Mouse (Mus musculus) spleen, adult 2 months (tissue): ENCODE results near the gene Btla.

Experiments
- CTCF ChIP-seq: fragments of 200-500 bp; IDR thresholded peaks from 2 replicates; pipeline ENCODE4 v1.5.1; 2011; ENCODE audit warnings: mild to moderate bottlenecking, inconsistent platforms; ENCODE audit not compliant: insufficient read depth, insufficient read length, insufficient replicate concordance; ENCODE audit errors: extremely low read depth
- POLR2A ChIP-seq: fragments of 200-500 bp; IDR thresholded peaks from 2 replicates; pipeline ENCODE4 v1.6.1; 2011; ENCODE audit warnings: low read depth, low read length, inconsistent platforms

- TF ChIP-seq CTCF (no peak), POLR2A (no peak)
Observed at GRCm38 (mm10) chr16:45257567-45257966, 33.5 kb downstream of the Btla start.
